Mouse (Mus musculus) cerebellum, adult 11-12 months (tissue): ENCODE results near the gene Fhit.

Experiments
- DNase-seq: peaks from one replicate; pipeline ENCODE4 v3.0.0; 2022

The Fhit gene

GRCm38 (mm10) chr14:10482851-10483613 lies 678.8 kb downstream of the Fhit start:
- no peak for DNase-seq

DNA sequence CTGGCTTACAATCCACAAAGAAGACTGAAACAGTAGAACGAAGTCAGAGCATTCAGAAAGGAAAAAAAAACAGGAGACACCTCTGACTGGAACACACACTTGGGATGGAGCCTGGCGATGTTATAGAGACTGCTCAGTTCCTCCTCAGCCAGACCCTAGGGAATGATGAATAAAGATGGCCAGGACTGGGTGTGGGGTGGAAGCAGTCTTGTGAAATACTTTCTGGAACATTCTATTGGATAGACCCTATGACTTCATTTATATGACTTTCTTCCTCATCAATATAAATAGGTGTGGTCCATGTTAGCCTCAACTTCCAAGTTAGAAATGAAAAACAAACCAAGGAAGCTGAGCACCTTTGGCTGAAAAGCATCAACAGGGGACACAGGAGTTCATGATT lies 680.5 kb downstream of the Fhit start:
- no peak for DNase-seq

GRCm38 (mm10) chr14:10480681-10481080 lies 681.2 kb downstream of the Fhit start:
- no peak for DNase-seq

GRCm38 (mm10) chr14:10453001-10453861 lies 708.6 kb downstream of the Fhit start:
- DNase-seq, result no peak

DNA sequence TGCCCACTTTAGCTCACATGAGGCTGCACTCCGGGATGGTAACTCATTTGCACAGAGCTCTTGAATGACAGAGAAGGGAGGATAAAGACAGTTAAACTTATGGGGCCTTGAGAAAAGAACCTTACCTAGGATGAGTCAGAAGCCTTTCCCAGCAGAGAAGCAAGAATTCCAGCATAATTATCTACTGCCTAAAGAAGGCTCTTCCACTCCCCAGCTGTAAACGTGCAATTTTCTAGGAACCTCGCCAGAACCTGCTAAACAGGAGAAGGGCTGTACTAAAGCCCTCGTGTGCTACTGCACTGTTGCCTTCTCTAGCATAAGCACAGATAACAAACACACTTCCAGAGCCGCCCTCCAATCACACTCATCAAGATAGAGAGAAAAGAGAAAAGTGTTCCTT lies 709.6 kb downstream of the Fhit start:
- DNase-seq, result no peak

DNA sequence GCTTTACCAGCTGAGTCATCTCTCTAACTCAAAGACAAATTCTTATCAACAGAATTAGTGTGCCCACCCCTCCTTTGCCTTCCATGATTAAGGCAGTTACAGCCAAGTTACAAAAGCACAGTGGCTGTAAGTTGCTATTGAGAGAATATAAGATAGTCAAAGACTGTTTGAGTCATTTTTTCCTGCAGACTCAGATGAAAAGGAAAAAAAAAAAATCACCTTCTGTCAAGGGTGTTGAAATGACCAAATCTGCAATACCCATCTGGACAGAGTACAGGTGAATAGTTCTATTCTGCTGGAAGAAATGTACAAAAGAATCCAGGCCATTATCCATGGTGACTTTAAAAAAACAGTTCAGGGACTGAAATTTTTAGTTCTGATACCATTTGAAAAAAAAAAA lies 716.5 kb downstream of the Fhit start:
- DNase-seq, result no peak

- DNase-seq, result no peak
Observed at GRCm38 (mm10) chr14:10439007-10439749, 722.7 kb downstream of the Fhit start.

DNA sequence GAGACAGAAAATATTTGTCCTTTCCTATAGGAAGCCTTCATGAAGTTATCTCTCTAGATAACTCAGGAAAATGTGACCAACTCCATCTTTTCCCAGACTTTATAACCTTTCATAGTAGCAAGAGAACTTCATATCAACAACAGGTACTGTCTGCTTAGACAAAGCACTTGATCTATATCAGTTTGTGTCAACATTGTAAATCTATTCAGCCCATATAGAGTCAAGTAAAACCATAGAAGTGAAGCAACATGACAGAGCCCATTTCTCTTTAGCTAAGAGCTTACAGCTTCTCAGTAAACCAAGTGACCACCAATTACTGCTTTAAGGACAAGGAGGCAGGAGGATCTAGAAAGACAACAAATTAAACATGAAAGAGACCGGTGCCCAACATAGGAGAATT lies 725.6 kb downstream of the Fhit start:
- DNase-seq, result no peak

DNA sequence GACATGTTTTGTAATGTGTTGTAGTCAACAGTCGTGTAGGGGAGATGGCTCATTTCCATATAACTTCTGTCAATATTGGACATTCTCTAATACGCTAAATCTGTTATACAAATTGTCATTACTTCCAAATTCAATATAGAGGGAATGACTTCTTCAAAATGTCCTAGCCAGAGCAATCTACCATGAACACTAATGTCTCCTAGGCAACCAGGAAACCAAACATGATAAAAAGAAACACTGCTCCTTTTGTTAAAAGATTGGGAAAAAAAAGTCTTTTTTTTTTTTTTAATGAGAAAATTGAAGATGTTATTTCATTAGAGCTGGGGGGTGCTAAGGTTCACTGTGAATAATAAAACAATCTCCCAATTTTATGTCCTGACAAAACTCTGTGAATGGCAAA lies 729.3 kb downstream of the Fhit start:
- DNase-seq, result no peak

DNA sequence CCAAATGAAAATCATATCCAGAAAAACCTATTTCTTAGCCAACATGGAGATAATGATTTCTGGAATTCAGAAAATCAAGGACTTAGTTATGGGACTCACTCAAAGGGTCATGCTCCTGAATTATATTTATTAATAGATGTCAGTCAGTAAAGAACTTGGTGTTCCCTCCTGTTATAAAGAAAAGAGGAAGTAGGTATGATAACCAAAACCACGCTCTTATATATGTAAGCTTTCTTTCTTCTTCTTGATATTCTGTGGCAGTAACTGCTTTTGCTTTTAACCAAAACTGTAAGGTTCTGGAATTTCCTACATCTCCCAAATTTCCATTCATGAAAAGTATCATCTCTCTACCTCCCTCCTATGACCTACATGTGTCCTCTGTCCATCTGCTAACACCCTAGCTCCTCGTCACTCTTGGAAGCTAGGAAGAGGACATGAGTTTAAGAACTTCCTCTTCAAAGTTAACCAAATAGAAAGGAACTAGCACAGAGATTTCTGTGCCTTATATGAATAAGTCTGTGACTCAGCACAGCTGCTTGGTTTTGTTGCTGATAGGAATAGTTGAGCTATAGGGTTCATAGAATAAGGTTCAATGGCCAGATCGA lies 731.3 kb downstream of the Fhit start:
- no peak for DNase-seq

GRCm38 (mm10) chr14:10423499-10423898 lies 738.3 kb downstream of the Fhit start:
- no peak for DNase-seq

GRCm38 (mm10) chr14:10422261-10422660 lies 739.6 kb downstream of the Fhit start:
- DNase-seq, result no peak

DNA sequence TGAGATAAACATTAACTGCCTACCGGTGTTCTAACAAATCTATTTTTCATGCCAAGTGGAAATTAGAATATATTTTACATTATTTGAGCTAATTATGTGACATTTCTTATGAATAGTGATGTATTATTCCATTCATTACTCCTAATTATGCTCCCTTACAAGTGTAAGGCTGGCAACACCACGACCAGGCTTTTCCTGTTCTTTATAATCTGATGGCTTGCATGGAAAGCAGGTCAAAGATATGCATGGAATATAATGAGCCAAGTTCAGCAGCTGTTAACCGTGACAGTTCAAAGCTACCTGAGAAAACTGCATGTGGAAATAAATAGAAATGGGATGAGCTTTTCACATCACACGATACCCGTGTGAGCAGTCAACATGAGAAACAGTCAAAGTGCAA lies 746.8 kb downstream of the Fhit start:
- DNase-seq, result no peak

DNA sequence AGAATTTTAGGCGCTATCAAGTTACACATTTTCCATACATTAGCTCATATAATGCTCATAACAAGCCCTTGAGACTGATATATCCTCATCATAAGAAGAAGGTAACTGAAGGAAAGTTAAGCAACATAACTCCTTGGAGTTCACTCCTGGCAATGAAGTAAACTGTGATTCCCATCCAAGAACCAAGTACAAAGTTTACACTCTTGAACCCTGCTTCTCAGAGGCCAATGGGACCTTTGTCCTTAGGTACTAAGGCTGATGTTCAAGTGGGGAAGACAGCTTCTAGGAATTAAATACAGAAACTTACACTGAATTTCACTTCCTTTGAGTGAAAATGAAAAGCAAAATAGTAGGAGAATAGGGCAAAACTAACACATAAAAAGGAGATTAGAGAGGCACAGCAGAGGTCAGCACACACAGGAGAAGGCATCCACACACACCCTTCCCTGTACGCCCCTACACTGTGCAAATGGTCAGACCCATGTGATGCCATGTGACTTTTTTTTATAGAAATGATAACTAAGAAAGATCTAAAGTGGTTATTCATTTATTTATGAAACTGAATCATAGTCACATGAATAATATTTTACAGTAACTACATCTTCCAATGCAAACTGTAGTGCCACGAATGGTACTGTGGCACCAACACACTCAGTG lies 752.4 kb downstream of the Fhit start:
- DNase-seq, result no peak

DNA sequence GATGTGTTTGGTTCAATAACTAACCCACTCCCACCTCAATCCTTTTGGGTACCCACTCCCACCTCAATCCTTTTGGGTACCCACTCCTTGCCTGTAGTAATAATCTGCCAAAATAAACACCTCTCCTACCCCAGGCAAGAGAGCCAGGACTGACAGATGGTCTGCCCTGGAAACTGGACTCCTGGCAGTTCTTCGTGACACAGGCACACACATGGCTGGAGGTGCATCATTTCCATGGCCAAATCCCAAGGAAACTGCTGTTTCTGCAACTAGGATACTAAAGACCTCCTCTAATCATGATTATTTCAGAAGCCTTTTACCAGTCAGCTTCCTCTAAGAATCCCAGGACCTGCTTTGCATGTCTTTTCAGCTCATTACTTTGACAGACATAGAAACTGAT lies 756.5 kb downstream of the Fhit start:
- DNase-seq, result peak; percentile 79

DNA sequence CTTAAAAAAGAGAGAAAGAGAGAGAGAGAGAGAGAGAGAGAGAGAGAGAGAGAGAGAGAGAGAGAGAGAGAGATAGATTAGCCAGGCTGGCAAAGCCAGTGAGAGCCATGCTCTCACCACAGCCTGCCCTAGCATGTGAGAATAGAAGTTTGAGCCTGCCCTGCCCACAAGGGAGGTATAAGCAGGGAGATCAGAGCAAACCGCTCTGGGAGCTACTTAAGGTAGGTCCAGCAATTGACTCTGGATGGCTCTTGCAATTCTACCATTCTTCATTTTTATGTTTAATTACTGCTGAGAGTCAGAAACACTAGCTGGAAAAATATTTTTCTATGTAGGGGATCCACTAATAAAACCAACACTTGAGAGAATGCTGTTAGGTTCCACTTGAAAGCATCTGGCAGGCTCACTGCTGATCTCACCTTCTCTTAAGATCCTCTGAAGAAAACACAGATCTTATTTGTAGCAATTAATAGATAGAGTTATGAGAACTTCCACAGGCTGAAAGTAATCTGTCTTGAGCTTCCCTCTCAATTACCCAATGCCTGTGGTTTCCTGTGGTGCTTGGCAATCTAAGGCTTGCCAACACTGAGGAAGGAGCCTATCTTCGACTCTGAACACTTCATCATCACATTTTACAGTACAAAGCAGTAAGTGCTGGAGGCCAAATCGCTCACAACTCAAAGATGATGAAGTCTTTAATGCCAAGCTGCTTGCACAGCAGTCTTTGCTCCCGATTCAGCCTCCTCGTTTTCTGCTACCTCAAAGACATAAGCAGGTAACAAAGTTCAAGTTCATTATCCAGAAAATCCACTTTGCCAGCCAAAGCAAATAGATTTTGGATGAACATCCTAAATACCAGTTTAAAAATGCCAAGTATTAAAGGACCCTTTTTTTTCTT lies 793.8 kb downstream of the Fhit start:
- DNase-seq, result no peak

- no peak for DNase-seq
Observed at GRCm38 (mm10) chr14:10366808-10367207, 795.0 kb downstream of the Fhit start.

DNA sequence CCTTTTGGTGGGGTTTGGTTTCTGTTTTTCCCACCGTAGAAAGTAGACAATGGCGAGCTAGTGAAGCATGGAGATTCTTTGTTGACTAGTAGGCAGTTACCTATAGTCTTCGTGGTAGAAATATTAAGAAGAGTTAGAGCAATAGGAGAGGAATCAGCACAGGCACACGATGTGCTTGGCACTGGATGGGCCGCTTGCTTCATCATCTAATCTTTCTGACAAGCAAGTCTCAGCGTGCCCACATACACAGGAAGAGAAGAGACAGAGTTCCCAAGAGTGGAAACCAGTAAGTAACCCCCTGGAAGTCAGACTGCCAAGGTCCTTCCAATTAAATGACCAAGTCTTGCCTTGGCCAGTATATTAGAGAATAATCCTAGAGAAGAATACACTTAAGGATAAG lies 797.6 kb downstream of the Fhit start:
- no peak for DNase-seq

GRCm38 (mm10) chr14:10363306-10363705 lies 798.5 kb downstream of the Fhit start:
- DNase-seq, result no peak

GRCm38 (mm10) chr14:10345905-10346304 lies 815.9 kb downstream of the Fhit start:
- DNase-seq, result no peak

- no peak for DNase-seq
Observed at GRCm38 (mm10) chr14:10344064-10344463, 817.8 kb downstream of the Fhit start.
